Mouse (Mus musculus) embryonic fibroblast, embryonic 13.5 days (primary cell): ENCODE measurements around the gene Ide.

Experiments used
- CTCF ChIP-seq: IDR thresholded peaks from 2 replicates; pipeline ENCODE4 v1.5.1; 2011; ENCODE audit warnings: mild to moderate bottlenecking, control low read depth, low read length, moderate library complexity, borderline replicate concordance; ENCODE audit not compliant: insufficient read depth
- POLR2A ChIP-seq: IDR thresholded peaks from 2 replicates; pipeline ENCODE4 v1.6.1; 2011; ENCODE audit warnings: low read depth, mild to moderate bottlenecking, control low read depth, low read length, moderate library complexity

DNA sequence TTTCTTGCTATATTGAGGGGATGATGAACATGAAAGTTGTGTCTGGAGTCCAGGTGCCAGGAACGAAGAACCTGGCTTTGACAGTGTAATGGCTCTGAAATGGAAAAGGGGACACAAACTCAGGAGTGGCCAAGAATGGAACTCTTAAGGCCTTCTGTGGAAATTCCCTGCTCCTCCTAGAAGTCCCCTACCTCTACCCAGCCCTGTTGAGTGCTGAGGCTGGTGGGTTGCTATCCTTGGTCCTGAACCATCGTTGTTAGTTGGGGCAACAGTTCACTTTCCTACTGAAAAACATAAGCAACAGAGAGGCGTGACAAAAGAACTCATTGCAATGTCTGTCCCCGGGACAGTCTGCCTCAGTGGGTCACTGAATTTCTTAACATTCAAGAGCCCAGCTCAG, 98.6 kb downstream of the Ide start:
- TF ChIP-seq POLR2A (no peak), CTCF (no peak)
